Mouse (Mus musculus) adrenal gland, postnatal 36 days (tissue): ENCODE data around the gene Kcnip1. TPM values are rescaled to one million over a fixed set of nuclear protein-coding genes. Genes with fewer than 3 reads are reported as not detected.
A peak's percentile ranks its signal among the peaks of the same experiment; 100 is the strongest.

Experiments
- DNase-seq, 2 experiments: peaks; one replicate each; pipeline ENCODE4 v3.0.0; 2021; ENCODE audit warnings: mixed read lengths in 1 of 2
- total RNA-seq, 2 experiments: library from RNA; stranded (reverse); gene quantifications; 2 replicates each; pipeline ENCODE4 v1.2.3; 2021

Gene Kcnip1
- total RNA-seq, 2 experiments from 2014 or later: 2.2 to 3.5 TPM

GRCm38 (mm10) chr11:33939456-33940113 lies 53.4 kb downstream of the Kcnip1 start:
- no peak for DNase-seq

DNA sequence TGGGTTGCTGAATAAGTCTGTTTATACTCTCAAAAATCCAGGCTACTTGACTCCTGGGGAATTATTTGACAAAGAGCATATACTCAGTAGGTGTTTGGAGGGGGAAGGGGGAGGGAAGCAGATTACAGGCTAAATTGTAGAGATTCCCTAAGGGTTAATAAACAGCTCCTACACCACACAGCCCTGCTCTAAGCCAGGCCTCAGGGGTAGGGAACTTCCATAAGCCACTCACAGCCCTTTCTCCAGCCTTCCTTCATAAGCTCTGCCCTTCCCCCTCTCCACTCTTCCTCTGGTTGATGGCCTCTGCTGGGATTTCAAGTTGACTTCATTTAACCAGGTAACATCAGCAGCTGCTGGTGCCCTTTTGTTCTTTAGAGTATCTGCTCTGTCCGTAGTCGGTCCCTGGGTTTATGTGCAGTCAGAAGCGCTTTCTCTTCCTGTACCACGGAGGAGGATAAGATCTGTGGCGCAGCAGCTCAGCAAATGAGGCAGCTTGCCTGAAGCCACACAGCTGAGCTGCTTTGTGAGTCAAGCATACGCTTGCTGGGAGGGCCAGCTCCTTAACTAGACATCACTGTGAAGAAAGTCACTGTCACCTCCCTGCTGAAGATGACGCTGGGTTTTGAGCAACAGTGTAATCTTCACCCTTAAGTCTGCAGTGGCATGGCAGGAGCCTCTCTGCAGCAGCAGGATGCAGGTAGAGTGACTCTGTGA lies 54.2 kb downstream of the Kcnip1 start:
- no peak for DNase-seq

DNA sequence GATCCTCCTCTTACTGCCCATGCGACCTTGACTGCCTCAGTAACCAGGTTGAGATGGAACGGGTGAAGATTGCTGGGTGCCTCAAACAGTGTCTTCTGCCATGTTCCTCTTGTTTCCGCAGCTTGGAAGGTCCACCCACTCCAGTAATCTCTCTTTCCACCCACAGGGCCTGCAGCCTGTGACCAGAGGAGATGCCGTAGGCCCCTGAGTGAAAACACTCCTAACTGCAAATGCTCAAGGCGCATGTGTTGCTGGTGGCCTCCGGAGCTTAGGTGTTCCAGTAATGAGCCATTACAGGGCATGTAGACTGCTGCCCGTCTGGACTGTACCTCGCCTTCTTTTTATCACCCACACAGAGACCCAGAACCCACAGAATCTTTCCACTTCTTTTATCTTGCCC lies 55.3 kb downstream of the Kcnip1 start:
- no peak for DNase-seq

GRCm38 (mm10) chr11:33934286-33934685 lies 58.7 kb downstream of the Kcnip1 start:
- no peak for DNase-seq

GRCm38 (mm10) chr11:33932386-33933111 lies 60.4 kb downstream of the Kcnip1 start:
- DNase-seq: no peak

DNA sequence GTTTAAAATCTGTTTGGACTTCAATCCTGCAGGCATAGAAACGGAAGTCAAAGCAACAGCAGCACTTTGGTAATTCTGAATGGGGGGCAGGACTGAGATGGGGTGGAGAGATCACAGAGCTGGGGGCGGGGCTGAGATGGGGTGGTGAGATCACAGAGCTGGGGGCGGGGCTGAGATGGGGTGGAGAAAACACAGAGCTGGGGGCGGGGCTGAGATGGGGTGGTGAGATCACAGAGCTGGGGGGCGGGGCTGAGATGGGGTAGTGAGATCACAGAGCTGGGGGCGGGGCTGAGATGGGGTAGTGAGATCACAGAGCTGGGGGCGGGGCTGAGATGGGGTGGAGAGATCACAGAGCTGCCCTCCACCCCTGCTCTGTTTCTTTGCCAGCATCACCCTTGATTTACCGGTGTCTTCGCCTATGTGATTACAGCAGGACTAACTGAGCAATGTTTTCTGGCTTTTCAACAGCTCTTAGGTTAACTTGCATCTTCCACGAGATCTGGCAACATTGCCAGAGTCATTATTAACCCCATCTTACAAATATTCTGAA lies 61.0 kb downstream of the Kcnip1 start:
- peak; percentile 12 to 43 for DNase-seq

DNA sequence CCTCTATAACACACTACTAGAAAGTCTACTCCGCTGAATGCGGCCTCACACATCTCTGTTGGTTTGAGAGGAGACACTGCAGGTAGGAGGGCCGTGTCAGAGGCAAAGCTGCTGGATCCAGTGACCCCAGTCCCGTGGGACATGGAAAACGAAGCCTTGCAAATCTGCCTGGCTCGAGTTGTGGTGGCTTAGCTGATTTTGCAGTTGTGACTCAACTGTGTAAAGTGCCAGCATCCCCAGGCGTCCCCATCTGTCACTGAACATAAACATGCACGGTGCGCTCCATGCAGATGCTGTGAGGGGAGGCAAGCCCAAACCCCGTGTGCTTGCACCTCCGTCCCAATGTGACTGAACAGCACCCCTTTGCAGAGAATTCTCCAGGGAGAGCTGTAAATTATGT lies 63.5 kb downstream of the Kcnip1 start:
- DNase-seq: no peak

- peak in 1 of 2 experiments; percentile 30 for DNase-seq
Observed at GRCm38 (mm10) chr11:33928658-33929057, 64.3 kb downstream of the Kcnip1 start.

DNA sequence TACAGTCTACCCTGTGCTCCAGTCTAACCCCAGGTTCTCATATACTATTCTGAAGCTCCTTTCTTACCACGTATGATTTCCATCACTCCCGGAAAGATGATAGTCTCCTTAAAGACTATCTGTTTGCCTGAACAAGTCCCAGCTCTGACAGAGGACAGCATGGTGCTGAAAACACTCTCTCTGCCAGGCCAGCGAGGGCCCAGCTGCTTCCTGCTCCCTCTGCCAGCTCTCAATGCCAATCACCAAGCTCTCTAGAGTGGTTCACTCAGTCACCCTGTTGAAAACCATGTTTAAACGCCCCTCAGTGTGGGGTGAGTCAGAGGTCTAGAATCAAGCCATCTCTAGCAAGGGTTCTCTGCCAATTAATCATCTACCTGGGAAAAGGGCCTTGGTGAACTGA lies 65.1 kb downstream of the Kcnip1 start:
- DNase-seq: no peak

GRCm38 (mm10) chr11:33927321-33927720 lies 65.6 kb downstream of the Kcnip1 start:
- DNase-seq: no peak

GRCm38 (mm10) chr11:33926551-33926950 lies 66.4 kb downstream of the Kcnip1 start:
- no peak for DNase-seq

GRCm38 (mm10) chr11:33925778-33926177 lies 67.2 kb downstream of the Kcnip1 start:
- DNase-seq: no peak

DNA sequence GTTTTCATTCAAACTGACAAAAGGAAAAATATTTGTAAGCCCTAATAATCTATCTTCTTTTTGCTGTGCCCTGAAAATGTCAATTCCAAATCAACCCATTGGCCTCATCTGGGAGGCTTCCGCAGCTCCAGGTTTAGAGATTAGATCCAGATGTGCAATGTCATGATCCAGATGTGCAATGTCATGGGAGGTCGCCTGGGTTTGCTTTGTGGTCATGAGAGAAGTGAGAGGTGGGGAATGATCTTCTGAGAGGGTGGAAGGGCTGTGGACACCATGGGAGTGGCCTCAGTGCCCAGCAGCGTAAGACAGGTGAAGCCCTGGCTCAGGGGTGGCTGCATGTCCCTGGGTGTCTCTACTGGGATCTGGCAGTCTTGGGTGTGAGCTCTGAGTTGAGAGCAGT lies 69.9 kb downstream of the Kcnip1 start:
- no peak for DNase-seq

- no peak for DNase-seq
Observed at GRCm38 (mm10) chr11:33921451-33921850, 71.5 kb downstream of the Kcnip1 start.

- no peak for DNase-seq
Observed at GRCm38 (mm10) chr11:33919826-33920225, 73.1 kb downstream of the Kcnip1 start.

GRCm38 (mm10) chr11:33918424-33918823 lies 74.5 kb downstream of the Kcnip1 start:
- no peak for DNase-seq

GRCm38 (mm10) chr11:33917574-33917973 lies 75.4 kb downstream of the Kcnip1 start:
- DNase-seq: peak; percentile 67 to 72

DNA sequence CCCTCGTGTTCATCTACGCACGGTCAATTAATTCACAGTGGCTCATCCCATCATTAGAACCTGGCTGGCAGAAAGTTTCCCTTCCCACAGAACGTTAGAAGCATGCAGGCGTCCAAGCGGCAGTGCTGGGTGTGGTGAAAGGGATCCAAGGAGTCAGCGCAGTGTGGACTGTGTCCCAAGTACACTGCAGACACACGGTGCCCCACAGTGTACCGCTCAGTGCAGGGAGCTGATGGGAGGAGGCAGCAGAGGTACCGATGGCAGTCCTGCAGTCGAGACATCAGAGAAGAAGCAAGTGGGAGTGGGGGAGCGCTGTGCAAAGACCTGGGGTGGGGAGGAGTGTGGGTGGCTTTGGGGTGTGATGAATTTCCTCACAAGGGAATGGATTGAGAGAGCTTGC lies 78.7 kb downstream of the Kcnip1 start:
- DNase-seq: no peak

DNA sequence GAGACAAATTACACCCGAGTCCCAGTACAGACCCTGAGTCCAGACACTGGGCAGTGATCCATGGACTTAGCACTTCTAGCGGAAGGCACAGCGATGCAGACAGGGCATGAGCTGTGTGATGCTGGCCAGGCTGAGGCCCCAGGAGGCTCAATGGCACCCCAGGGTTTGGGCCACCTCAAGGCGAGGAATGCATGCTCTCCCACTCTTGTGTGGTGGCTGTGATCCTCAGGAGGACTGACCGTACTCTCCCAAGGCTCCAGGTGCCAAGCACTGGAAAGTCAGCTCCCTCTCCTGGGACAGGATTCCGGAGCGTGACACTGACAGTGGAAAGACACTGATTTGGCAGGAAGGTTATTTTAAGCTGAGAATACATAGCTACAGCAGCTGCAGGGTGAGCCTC lies 79.9 kb downstream of the Kcnip1 start:
- DNase-seq: no peak

DNA sequence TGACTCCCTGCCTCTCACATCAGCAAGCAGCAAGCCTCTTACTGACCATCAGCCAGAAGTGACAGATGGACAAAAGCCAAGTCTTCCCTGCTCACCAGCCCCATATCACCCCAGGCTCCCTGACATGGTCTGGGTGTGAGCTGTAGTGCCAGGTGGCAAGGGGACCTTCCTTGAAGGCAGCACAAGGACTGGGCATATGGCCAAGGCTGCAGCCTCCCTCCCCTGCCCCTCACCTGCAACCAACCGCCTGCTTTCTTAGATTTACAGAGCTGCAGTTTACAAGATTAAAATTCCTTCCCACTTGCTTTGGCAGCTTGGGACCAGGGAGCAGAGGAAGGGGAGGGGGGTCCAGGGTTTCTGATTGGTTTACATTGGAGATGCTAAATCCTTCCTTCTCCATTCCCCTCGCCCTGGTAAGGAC lies 80.8 kb downstream of the Kcnip1 start:
- DNase-seq: no peak

GRCm38 (mm10) chr11:33910982-33911381 lies 82.0 kb downstream of the Kcnip1 start:
- no peak for DNase-seq

DNA sequence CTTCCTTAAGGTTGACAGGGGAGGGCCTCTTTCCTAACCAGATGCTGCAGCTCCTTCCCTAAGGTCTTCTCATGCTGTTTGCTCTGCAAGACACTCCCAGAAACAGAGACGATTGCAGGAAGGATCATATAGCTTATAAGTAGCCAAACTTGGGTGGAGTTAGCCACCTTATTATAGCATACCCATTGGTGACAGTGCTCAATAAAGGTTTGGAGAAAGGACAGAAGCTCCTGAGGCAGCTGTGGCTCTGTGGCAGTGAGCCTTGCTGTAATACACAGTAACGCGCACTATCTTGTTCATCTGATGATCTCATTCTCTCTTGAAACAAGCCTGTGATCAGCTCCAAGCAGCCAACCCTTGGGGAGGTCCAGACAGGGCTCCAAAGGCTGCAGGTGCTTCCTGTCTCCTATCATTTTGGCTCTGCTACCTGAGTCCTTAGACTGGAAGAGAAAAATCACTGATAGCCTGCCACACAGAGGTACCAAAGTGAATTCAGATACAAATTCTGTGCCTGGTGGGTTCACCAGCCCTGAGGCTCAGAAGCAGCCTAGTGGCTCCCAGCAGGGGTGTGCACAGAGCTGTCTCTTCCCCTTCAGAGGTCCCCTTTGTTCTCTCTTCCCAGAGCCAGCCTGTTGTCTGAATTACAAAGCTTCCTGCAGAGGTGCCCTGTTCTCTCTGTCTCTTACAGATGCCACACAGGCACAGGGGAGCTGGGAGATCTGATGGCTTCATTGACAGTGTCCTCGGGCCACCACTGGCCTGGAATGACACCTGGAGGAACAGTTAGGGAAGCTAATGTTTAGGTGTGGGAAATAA lies 84.4 kb downstream of the Kcnip1 start:
- DNase-seq: no peak
